Mouse (Mus musculus): ENCODE results near the gene Elovl2.
"Not testable (repeated sequence)": the region's sequence is repeated elsewhere in the genome, so short reads cannot be mapped to it uniquely, and the experiment has no call there.

Gene Elovl2

DNA sequence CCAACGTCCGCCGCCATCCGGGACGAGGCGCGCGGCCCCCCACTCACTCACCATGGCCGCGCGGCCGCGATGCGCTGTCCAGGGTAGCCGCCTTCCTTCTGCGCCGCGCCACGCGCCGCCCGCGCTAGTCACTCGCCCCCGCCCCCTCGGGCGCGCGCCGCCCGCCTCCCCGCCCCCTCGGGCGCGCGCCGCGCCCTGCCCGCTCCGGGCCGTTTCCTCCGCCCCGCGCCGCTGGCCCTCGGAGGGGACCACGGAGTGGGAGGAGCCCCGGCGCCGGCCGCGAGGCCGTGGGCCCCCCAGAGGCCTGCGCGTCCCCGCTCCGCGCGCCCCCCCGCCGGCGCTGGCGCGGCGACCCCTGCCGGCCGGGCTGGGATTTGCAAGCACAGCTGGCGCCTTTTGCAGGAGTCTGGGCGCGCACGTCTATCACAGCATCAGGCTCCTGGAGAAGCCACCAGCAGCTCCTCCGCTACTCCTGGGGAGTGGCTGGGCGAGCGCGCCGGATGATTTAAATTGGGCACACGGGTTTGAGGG lies at the start of gene Elovl2:
Elovl2 (minus strand) TSS at position 102 of the 531 bp plus-strand sequence.
- peak; percentile 80 to 89 for DNase-seq

DNA sequence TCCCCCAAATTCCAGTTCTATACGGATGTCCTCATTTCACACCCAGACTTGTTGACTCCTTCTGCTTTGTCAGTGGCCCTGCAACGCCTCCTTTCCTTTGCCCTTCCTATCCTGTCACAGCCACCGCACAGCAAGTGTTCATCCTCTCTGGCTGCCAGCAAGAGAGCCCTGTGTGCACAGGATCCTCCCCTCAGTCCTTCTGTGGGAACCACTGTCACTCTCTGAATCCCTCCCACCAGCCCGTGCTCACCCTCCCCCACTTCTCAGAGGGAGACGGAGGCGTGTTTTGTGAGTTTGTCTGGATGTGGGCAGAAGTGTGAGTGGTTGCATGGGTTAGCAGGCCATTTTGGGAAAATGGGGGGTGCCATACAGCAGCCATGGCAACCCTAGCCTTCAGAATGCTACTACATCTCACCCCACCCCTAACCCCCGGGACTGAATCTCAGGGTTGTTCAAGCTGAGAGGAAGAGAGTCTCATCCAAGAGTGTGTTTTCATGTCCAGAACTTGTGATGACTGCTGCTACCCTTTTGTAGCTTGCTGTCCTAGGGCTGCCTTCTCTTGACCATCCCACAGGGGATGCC lies 47.7 kb upstream of the Elovl2 start:
- peak in 1 of 2 experiments; percentile 34 for DNase-seq

DNA sequence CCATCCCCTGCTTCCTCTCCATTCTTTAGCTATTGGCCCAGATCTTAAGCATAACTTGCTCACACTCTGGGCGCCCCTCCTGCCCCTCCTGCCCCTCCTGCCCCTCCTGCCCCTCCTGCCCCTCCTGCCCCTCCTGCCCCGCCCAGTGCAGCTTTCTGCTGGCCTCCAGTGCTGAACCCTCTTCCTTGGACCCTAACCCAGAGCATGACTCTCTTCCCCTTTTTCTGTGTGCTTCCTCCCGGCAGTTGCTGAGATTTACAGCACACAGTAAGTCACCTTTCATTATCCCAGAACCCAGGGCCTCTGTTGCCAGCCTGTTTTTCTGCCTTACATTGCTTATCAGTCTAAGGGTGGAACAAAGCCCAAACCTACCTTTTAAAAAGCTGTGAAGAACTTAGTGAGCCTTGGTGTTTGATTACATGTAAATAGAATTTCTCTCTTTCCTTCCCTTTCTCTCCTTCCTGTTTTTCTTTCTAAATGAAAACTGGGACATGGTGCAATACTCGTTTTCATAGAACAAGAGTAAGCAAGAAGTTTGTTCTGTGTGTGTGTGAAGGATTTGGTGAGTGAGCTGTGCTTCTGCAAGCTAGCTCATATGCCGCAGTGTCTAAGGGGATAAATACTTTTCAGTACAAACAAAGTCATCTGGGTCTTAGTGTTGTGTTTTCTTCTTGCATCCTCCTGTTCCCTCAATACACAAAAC lies 43.2 kb upstream of the Elovl2 start:
- no peak for DNase-seq

DNA sequence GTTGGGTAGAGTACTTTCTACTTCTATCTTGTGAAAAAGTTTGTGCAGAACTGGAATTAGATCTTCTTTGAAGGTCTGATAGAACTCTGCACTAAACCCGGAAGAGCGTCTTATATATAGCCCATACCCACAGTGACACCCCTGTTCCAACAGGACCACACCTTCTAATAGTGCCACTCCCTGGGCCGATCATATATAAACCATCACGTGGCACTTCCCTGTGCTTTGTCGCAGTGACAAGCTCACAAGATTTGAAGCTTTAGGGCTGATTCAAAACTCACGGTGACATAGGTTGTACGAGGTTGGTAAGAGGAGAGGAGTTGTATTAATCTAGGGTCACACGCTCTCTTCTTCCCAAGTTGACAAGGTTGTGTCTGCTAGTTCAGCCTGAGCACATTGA lies 41.4 kb upstream of the Elovl2 start:
- DNase-seq, result not testable (repeated sequence)

DNA sequence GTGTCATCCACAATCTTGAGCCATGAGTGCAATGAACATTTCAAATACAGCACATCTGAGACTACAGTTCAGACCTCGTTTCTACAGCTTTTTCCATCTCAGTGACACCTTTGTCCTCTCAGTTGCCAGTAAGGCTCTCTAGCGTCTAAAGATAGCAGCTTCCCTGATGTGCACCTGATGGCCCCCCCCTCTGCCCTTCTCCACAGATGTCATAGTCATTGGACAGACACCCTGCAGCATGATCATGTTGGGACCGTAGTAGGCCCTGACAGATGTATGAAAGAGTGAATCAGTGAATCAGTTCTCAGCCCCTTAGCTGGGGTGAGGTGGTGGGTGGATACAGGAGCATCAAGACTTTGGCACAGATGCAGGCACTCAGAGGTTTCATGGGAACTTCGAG lies 37.6 kb upstream of the Elovl2 start:
- DNase-seq, result no peak

DNA sequence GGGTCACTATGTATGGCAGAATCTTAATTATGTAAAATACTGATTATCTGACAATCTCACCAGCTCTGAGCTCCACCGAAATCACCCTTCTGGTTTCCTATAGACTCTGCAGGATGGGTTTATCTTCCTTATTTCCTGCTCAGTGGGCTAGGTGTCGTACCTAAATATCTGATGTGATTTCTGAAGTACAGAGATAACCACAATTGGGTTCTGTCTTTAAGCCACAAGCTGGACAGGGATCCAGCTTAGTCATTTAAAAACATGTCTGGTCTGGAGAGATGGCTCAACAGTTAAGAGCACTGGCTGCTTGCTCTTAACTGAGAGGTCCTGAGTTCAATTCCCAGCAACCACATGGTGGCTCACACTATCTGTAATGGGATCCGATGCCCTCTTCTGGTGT lies 36.8 kb upstream of the Elovl2 start:
- DNase-seq, result no peak

DNA sequence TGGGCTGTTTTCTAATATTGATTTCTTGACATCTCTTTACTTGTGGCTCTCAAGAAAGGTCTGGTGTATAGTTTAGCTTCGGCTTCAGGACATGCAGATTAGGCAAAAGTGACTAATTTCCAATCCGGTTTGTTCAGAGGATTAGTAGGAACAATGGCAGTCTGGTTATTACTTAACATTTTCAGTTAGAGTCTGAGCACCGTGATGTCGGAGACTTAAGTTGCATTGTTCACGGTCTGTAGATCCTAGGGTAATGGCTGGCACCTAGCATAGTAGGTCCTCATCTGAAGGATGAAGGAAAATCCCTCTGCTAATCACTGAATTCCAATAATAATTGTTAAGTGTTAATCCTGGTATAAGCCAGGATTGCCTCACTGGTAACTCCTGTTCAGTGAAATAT lies 35.9 kb upstream of the Elovl2 start:
- DNase-seq, result no peak

DNA sequence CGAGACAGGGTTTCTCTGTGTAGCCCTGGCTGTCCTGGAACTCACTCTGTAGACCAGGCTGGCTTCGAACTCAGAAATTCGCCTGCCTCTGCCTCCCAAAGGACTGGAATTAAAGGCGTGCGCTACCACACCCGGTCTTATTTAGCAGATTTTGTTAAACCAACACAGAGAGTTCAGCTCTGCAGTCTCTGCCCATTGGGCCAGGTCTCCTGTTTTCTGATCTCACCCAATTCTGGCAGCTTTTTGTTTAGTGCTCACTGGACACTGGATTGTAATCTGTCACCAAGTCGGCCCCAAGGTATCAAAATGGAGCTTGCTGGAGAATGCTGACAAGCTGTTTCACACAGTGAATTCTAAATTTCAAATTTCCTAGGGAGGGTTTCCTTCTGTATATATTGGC lies 32.5 kb upstream of the Elovl2 start:
- no peak for DNase-seq

DNA sequence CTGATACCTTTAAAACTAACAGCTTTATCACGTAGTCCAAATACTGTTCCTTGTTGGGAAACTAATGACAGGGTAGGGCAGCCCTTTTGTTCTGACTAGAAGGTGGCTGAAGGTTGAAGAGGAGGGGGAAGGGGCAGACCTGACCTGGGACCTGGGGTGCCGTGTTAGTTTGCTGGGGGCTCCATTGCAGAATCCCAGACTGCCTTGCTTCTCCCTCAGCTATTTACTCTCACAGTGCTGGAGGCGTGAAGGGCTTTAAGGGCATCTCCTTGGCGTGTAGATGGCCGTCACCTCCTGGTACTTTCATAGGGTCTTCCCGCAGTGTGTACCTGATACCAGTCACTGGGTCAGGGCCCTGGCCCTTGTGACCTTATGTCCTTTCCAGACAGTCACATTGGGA lies 31.9 kb upstream of the Elovl2 start:
- no peak for DNase-seq

DNA sequence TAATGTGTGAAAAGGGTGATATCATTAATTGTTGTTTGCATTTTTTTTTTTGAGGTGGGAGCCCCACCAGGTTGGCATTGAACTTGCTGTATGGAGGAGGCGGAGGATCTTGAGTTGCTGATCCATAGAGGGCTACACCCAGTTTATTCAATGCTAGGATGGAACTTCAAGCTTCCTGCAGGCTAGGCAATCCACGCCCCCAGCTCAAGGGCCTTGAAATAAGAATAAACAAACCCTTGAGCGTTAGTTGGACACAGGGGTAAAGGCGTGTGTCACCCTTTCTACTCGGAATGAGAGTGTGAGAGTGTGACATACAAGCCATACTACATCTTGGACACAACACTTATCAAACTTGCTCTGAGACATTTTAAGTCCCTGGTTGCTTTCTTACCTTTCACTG lies 31.5 kb upstream of the Elovl2 start:
- peak in 1 of 2 experiments; percentile 29 for DNase-seq

DNA sequence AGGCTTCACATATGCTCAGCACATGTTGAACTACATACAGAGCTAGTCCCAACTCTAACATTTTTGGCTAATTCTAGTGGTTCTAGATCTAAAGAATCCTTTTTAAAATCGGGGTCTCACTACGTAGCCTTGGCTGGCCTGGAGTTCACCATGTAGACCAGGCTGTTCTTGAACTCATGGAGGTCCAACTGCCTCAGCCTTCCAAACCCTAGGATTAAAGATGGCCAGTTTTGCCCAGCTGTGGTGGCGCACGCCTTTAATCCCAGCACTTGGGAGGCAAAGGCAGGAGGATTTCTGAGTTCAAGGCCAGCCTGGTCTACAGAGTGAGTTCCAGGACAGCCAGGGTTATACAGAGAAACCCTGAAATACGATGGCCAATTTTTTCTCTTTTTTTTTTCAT lies 31.0 kb upstream of the Elovl2 start:
- not testable (repeated sequence) for DNase-seq

DNA sequence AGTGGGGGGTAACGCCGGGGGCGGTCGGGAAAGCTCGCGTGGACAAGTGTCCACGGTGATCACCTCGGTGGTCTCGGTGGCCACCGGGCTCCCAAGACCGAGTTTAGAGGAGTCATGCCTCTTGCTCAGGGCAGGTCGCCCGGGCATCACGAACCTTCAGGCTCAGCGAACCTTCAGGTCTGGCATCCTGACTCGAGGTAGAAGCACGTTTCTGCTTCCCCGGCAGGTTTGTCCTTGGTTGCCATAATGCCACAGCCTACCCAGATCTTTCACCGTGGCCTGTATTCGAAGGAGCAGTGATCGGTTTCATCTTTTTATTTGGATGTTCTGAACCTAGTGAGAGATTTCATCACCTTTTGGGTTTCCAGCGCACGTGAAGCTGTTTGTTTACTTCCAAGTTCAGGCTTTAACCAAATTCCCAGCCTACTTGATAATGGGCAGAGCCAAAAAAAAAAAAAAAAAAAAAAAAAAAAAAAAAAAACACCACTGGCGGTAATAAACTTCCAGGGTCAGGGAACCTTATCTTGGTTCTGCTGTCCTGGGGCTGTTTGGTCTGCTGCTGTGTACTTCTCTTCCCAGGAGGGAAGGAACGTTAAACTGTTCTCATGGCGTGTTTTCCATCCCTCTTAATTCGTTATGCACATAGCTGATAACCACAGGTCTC lies 30.2 kb upstream of the Elovl2 start:
- no peak for DNase-seq

DNA sequence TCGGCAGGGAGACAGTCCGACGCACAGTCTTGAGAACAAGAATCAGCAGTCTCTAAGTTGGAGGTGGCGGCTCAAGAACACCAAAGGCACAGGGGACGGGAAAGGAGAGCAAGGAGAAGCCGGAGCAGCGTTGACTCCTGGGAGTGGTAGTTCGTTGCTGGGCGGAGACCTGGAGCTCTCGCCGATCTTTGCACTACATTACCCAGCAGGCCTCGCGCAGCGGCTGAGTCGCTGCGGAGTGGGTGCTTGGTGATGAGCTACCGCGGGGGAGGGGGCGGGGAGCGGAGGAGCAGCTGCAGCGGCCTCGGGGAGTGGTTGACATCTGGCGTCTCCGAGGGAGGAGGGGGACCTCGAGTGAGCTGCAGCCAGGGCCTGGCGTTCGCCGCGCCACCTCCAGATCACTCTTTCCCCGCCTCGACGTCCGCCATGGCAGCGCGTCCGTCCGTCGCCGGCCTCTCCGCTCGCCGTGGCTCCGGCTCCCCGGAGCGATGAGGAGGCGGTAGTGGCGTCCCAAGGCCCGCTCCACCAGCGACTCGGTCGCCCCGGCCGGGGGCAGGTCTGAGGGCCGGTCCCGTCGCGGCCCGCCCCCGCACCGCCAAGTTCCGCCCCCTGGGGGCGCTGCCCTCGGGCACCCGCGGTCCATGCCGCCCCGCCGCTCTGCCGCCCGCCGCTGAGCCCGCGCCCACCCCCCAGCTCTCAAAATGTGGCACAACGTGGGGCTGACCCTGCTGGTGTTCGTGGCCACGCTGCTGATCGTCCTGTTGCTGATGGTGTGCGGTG lies 29.5 kb upstream of the Elovl2 start, which contains the start of gene Smim13:
Smim13 (plus strand) TSS at position 307 of the 780 bp plus-strand sequence.
- peak; percentile 95 to 97 for DNase-seq

DNA sequence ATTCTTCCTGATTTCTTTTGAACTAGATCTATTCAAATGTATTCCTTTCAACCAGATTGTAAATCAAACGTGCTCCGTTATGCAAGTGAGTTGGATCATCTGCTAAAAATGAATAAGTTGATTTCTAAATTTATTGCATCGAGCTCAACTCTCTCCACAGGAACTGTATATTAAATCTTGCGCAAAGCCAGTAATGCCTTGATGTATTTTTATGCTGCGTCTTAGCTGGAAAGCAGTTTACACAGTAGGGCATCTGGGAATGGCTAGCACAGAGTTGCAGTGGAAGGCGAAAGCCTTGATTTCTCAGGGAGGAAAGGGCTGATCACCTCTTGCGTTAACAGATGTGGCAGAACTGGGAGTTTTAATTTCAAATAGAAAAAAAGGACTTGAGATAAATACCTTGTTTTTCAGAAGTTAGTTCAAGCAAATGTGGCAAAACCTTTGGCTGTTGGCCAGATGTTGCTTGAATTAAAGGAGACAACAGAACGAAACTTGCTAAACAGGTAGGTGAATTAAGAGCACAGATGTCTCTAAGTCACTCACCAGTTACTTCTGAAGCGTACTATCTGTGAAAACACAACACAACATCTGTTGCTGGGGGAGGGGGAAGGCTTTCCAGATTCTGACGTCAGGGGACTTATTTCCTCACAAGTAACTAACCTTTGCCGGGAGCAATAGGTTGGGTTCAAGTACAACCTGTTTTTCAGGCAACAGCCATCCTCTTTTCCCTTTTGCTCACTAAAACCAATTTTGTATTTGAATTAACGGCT lies 28.7 kb upstream of the Elovl2 start:
- no peak for DNase-seq

DNA sequence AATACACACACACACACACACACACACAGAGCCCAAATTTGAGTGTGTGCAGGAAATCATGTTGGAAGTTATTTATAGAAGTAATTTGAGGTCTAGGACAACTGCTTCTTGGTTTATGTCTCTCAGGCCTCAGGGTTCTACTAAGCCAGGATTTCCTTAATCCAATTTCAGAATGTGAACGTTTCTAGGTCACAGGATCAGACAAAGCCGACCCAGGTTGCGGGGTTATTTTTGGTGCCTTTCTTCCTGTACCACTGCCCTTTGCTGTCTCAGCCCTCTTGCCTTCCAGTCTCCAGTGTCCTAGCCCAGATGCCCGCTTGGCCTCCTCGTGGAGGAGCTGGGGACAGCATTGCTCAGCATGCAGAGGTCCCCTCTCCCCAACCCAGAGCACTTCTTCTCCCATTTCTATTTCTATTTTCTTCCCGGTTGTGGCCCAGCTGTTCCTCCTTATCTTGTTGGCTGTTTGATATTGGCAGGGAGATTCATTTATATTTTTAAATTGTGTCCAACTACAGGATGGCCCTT lies 24.2 kb upstream of the Elovl2 start:
- DNase-seq, result no peak

DNA sequence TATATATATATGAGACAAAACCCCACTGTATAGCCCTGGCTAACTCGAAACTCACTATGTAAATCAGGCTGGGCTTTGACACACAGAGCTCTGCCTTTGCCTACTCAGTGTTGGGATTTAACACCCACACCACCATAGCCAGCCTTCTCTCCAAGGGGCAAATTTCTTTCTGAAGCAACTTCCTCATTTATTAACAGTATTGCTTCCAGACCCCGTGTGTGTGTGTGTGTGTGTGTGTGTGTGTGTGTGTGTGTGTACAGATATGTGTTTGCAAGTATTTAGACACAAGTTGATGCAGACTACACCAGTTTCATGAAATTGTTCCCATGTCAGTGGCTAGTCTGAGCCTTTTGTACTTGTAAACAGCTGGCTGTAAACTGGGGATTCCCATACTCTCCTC lies 21.4 kb upstream of the Elovl2 start:
- no peak for DNase-seq

DNA sequence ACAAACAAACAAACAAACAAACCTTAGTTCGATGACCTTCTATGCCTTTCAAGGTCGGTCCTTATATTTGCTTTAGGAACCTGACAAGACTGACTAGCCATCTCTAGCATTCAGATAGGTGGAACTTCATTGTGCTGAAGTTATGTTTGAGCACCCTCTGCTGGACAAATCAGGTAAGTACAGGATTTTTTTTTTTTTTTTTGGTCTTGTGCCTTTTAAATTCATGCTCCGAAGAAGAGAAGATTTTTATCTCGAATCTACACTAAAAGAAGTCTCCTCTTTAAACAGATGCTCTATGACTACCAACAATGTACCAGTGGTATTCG lies 18.6 kb upstream of the Elovl2 start:
- no peak for DNase-seq

DNA sequence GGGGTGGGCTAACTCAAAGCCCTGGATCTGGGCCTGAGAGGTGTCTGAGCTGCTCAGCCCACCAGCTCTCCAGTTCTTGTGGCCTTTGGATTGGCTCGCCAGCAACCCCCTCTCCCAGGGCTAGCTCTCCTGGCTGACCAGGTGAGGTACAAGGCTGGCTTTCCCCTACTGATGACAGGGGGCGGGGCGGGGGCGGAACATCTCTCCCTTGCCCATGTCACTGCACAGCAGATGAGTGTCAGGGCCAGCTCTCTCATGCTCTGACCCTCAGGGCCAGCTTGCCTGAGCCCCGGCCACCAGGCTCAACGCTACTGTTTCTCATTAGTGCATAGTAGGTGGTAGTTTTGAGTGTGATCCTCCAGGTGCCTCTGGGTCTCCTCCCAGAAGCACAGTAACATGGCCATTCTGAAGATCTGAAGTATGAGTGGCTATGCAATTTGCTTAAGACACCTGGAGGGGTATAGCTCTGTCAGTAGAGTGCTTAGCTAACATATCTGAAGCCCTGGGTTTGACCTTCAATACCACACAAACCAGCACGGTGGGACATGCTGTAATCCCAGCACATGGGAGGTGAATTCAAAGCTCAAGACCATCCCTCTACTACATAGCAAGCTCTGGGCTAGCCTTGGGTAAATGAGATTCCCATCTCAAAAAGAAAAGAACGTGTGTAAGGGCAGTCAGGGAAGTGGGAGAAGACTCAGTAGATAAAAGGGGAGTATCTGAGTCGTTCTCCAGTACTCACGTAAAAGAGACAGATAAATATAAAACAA lies 18.0 kb upstream of the Elovl2 start:
- no peak for DNase-seq

DNA sequence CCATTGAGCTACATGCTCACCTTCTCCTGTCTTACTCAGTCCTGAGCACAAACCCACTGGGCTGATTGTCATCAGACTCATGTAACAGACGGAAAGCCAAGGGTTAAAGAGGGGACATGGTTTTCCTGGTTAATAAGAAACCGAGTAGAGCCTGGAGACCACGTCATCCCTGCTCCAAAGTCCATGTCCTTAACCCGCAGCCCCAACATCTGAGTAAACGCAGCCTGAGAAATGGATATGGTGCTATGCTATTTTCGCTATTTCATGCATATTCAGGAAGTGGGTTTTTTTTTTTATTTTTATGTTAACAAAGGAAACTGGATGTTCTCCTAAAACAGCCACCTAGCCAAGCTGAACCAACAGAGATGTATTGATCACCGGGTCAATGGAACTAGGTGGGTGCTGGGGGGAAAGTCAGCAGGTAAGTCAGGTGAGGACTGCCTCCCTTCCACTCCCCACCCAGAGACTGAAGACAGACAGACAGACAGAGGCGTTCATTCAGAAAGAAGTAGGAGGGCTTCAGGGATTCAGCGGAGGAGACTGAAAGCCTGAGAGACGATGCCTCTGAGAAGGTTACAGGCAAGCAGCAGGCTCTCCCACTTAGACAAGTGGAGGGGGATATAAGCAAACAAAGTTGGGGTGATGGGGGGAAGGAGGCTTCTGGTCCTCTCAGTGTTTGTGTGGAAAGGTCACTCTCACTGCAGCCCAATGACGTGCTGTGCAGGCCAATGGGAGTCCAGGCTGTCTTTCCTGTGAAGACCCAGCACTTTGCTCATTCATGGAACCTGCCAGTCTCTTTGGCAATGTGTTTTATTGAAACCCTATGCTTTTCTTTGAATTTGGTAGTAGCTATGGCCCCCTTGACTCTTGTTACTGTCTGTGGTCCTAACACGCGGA lies 15.9 kb upstream of the Elovl2 start:
- DNase-seq, result no peak

DNA sequence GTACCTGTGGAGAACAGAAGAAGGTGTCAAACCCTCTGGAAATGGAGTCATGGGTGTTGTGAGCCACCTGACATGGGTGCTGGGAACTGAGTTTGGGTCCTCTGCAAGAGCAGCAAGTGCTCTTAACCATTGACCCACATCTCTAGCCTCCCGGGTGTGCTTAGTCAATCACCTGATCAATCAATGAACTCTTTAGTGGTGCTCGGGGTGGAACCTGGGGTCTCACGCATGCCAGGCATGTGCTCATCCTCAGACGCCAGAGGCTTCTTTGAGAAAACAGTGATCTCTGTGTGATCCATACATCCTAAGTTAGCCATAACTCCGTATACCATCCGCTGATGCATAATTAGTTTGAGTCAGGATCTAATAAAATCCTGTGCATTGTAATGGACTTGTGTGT lies 15.0 kb upstream of the Elovl2 start:
- no peak for DNase-seq
